Mouse (Mus musculus): ENCODE results near the gene Ednra.

Gene Ednra

DNA sequence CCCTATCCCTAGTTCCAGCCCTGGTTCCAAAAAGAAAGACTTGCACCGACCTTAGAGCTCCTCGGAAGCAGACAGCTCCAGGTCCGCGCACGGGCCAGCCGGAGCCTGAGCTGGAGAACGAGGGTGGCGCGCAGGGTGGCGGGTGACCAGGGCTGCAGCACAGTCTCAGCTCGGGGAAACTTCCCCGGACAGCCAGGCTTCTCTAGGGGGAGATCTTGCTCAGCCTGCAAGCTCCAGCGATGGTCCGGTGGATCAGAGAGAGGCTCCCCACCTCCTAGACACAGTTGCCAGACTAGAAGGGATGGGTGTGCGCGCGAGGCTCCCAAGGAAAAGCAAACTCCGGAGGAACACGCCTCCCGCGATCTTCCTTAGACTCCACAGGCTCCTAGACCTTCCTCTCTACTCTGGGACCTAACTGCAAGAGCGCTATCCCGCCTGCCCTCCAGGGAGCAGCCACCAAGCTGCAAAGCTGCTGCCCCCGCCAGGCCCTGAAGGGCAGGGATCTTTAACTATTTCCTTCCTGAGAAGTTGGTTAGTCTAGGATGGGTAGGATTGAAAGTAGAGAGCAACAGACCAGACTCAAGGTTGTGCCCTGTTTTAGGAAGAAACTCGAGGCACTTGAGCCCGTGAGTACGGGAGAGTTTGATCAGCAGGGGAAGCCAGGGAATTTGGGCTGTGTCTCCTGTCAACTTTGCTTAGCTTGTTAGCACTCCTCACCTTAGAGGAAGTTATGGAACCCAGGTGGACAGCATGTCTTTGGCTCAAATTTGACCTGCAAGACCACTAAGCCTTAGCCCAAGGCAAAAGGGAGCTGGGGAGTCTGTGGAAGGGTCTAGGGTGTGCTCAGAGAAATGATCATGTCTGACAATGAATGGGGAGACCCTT is at the start of gene Ednra:
Gene Ednra, minus strand, starts transcription at position 419 of the 885 bp plus-strand sequence.
- DNase-seq = no peak

DNA sequence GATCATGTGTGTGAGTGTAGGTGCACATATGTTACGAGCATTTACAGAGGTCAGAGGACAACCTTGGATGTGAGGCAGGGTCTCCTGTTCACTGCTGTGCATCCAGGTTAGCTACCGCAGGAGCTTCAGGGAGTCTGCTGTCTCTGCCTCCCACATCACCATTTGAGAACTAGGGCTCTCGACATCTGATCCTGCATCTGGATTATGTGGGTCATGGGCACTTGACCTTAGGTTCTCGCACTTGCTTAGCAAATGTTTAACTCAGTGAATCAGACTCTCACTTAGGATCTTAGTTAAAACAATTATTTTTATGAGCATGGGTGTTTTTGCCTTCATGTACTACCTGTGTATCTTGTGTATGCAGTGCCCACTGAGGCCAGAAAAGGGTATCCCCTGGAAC is 49.6 kb upstream of the Ednra start:
- DNase-seq = no peak

DNA sequence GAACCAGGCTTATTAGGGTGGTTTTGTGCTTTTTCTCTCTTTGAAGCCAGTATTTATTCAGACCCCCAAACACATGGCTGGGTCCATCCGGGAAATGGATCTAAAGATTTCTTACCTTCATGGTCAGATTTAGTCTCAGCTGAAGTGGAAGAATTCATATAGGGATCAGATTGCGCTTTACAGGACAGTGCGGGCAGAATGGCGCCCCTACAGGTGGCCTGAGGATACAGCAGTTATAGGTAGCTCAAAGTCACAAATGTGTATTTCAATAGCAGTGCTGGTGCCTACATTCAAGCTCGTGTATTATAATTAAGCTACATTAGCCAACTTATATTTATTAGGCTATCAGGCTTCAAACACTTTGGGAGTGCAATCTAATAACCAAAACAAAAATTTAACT is 49.0 kb upstream of the Ednra start:
- DNase-seq = no peak

DNA sequence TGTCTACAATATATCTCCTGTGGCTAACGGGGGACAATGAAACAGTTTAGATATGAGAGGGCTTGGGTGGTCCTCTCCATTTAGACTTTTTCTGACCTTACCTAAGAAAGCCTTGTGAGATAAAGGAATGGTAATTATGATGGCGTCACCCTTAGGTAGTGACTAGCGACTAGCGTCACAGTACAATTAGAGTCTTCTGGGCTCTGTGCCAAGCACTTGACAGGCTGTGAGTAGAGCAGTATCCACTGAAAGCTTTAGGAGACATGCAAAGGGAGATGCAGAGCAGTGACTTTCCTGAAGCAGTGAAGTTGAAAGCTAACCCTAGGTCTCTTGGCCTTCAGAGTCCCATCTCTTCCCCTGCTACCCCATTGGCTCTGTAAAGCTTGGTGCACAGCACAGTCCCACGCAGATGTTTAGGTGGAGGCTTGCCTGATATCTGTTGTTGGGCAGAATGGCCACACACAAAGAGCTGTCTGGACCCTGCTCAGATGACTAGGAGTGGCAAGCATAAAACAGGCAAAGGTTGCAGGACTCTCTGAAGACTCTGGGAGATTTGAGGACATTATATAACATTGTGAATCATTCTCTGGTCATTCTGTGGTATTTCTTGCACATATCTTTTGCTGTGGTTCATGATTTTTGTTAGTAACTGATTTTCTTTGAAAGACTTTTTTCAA is 48.1 kb upstream of the Ednra start:
- DNase-seq = no peak

DNA sequence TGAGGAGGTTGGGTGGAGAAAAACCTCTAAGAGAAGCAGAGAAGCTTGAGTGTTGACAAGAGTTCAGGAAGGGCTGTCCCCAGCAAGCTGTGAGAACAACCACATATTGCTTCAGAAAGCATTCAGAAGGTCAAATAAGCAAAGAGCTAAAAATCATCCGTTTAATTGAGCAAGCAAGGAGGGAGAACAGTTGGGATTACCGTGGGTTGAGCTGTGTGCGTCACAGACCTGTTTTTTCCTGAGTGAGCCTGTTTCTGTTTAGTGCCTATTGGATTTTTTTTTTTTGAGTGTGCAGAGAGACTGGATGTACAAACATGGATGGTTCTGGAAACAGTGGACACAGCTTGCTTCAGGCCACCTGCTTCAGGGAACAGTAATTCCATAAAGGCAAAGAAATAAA is 46.7 kb upstream of the Ednra start:
- no peak for DNase-seq

DNA sequence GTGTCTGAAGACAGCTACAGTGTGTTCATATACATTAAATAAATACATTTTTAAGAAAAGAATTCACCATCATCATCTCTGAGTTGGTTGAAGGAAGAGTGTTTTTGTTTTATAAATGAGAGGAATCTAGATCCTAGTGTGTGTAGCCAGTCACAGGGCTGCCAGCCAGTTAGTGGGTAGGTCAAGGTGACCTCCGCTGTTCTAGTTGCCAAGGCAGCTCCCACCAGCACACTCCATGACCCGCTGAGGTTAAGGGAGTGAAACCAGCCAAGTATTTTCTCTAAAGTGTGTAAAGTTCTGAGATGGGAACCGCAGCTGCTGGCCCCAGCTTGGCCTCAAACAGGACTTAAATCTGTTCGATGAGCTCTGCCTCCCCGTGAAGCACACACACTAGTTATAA is 44.7 kb upstream of the Ednra start:
- DNase-seq = no peak

DNA sequence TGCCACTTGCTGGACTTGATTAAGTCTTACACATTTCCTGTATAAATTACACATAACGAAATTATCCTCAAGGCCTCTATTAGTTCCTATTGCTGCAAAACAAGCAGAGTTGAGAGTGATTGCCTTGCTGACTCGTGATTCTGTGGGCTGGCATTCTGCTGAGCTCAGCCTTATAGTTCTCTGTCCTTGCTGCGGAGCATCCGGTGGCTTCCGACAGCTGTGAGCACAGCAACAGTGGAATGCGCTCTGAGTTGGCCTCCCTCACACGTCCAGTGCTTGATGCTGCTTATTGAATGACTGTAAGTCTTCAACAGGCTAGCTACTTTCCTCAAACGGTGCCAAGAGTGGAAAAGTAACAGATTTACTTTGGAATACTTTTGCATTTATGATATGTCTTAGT is 40.0 kb upstream of the Ednra start:
- no peak for DNase-seq

DNA sequence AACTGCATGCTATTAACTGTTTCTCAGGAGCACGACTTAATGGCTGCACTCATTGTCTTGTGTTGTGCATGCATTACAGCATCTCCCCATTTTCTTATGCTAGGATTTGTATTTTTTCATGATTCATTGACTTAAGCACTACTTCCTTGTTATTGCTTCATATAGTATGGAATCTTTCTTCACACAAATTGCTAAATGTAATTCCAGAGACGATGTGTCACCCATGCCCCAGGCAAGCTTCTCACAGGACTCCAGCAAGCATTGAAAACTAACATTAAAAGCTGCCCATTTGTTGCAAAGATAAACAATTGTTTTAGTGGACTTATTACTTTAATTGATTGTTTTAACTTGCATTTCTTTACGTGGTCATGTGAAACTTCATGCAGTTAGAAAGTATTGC is 38.7 kb upstream of the Ednra start:
- DNase-seq = no peak

DNA sequence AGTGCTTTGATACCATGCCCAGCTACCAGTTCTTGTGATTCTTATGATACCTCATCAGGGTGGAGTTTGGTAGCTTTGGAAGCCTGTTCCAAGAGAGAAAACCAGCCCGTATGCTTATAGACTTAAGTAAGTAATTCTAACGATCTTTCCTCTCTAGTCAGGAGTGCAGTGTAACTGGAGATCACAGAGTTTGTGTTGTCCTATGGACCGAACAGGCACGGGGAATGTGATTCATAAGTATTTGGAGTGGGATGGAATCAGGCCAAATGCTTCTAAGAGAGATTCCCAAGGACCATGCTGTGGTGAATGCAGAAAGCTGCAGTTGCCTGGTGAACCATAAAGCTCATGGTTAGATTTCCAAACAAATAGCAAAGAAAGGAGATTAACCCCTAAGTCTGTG is 31.2 kb upstream of the Ednra start:
- no peak for DNase-seq

DNA sequence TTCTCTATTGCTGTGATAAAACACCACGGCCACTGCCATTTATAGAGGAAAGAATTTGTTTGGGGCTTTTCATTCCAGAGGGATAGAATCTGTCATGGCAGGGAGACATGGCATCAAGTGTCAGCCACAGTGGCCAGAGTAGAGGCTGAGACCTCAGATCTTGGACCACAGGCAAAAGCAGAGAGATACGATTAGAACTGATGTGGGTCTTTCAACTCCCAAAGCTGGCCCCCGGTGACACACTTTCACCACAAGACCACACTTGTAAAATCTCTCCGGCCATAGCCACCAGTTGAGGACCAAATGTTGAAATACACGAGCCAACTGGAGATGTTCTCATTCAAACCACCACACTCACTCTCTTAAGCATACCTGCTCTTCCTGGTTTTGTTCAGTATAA is 29.5 kb upstream of the Ednra start:
- DNase-seq = no peak

DNA sequence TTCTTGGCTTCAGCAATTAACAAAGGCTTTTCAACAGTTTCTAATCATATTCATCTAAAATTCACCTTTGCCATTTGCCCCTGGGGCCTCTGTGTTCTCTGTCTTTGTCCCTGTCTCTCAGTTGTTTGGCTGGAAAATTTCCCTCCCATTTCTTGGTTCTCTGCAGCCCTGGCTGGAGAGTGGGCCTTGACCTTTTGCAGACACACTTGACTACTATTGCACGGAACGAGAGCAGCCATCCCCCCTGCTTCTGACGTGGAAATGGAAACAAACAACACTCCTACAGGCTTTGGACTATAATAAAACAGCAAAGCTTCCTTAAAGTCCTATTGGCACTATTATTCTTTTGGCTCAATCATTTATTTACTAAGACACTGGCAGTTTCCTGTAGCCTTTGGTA is 27.8 kb upstream of the Ednra start:
- no peak for DNase-seq

DNA sequence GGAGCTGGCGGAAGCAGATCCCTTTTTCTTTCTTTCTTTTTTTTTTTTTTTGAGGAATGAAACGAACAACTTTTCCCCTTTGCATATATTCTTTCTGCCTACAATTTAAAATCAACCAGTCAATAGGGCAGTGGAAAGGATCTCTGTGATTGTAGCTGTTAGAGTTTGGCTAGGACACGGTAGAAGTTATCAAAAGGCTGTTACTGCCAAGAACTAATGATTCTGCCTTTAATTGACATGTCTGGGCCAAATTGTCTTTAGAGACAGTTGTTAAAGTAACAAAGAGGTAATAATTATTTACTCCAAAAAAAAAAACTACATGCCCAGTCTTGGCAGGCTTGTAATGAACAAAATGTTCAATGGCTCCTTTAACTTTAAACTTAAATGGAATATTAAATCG is 26.1 kb upstream of the Ednra start:
- DNase-seq = no peak

DNA sequence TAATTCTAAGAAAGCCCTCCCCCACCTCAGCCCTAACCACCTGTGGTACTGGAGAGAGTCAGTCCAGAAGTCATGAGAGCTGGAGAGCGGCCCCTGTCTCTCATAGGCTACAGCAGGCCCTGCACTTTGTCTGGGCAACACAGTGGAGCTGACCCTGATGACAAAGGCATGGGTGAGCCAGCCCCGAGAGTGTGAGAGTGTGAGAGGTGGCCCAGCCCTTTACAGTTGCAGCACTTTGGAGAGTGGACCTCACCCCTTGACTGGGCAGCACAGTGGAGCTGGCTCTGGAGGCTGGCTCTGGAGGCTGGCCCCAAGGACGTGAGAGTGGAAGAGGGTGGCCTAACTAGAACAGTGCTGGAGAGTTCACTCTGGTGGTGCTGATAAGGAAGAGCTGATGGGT is 20.2 kb upstream of the Ednra start:
- DNase-seq = no peak

DNA sequence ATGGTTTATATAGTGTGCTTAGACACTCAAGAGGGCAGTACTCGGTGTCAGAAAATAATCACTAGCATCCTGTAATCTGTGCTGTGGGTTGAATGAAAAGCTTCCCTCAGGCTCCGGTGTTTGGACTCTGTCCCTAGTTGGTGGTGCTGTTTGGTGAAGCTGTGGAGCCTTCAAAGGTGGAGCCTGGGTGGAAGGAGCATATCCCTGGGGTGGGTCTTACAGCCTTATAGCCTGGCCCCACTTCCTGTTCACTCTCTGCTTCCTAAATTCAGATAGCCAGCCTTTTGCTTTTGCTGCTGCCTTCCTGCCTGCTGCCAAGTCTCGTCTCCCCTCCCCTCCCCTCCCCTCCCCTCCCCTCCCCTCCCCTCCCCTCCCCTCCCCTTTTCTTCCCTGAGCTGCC is 18.1 kb upstream of the Ednra start:
- DNase-seq = no peak

DNA sequence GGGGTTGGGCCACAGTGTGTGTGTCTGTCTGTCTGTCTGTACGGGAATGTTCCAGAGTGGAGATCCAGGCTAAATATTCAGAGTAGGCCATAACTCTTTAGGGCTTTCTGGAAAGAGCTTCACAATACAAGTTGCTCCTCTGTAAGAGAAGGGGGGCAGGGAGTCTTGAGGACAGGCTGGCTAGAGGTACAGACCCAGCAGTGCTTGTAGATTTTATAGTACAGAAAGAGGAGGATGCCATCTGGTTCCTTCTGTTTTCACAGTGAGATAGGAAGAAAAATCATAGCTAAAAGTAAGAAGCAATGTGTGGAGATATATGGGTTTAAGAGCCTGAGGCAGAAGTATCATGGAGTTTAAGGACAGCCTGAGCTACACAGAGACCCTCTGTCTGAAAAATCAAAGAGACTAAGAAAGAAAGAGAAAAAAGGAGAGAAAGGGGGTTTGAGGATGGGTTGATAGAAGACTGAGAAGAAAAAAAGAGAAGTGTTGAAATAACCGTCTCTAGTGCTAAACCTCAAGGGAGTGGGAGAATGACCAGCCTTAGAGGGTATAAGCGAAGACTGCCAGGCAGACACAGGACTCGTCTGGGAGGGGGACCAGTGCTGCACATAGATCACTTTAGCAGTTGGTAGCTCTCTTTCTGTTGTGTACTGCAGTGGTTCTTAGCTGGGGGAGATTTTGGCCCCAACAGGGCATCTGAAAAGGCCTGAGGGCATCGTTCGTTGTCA is 16.9 kb upstream of the Ednra start:
- no peak for DNase-seq

DNA sequence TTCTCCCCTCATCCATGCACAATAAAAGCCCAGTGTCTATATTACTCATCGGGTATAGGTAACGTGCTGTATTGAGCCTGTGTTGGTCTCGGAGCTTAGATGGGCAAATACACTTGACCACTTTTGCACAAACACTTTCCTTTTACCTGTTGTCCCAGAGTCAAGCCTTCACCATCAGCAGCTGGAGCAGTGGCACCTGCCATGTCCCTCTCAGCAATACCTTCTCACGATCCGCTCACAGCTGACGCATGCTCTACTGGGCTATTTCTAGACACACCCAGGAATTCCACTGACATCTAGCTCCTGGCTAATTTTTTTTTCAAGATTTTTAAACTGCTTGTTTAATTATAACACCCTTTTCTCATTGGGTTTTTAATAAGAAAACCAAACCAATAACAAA is 14.2 kb upstream of the Ednra start:
- no peak for DNase-seq

DNA sequence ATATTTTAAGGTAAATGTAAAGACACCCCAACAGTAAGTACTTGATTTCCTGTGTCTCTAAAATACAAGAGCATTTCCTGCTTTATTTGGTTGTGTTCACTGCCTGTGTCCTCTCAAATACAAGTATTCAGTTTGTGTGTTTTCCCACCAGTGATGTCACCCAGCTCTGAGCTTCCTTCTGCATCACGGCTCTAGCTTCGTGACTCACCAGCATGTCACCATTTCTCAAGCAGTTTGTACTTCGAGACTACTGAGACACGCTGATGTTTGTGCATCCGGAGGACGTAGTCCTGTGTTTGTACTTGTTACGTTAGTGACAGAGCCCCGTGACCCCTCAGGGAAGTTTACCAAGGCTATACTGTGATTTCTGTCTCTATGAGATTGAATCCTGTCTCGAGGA is 13.1 kb upstream of the Ednra start:
- DNase-seq = no peak

DNA sequence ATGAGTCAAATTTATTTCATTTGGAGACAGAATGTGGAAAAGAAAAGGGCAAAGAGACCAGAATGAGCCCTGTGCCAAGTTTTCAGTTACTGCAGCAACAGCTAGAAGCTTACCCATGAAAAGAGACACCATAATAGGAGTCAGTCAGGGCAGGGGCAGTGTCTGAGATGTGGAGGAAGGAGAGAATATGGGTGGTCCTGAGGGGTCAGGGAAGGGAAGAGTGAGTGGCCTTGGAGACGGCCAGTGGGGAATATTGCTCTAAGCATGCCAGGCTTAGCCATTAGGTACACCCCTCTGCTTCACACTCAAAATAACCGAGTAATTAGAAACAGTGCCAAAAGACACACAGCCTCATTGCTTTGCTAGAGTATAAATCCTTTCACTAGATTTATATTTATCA is 9.5 kb upstream of the Ednra start:
- no peak for DNase-seq

DNA sequence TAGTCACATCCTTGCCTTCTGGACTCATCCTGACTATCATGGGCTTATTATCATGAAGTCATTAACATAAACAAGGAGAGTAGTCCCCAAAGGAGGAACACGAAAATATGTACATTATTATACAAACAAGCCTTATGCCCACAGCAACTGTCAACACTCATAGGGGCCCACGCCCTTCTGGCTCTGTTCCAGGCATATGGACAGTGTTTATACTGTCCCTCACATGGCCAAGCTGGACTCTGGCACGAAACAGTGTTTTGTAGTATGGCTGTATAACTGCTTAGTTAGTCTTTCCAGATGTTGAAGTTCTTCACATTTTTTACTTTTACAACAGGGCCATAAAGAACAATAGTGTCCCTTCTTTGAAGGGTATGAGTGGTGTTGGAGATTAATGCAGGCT is 8.7 kb upstream of the Ednra start:
- DNase-seq = no peak

DNA sequence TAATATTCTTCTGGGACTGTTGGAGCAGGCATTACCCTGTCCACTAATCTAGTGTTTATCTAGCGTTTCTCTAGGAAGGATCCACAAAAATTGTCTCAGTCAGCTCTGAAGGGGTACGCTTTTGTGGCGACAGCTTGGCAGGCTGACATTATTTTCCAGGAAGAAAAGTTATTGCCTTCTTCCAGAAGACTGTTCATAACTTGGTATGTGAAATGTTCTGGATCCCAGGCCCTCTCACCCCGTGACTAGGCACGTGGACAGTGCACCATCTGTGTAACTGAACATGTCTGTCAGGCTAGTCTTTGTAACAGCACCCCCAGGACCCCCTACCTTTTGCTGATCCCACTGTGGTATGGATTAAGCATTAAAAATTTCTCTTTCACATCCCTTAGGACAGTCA is 1.1 kb upstream of the Ednra start:
- no peak for DNase-seq

DNA sequence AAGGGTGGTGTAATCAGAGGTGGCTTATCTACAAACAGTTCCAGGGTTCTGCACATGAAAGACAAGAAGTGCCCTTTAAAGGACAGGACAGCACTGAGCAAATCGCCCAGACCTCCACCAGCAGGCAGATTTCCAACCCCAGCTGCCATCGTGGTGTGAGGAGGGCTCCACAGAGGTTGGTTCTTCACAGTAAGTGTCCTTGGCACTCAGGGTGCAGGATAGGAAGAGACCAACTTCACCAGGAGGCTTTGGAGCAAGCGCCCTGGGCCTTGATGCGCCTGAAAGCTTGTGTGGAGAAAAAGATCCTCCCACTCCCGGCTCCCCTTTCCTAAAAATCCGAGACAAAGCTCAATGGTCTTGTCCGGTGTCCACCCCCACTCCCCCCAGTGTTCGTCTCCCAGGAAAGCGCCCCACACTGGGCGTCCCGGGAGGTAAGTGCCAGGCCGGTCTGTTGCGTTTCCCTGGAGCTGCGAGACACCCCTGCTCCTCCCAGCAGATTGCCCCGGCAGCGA is 674 bp downstream of the Ednra start:
- DNase-seq = no peak

DNA sequence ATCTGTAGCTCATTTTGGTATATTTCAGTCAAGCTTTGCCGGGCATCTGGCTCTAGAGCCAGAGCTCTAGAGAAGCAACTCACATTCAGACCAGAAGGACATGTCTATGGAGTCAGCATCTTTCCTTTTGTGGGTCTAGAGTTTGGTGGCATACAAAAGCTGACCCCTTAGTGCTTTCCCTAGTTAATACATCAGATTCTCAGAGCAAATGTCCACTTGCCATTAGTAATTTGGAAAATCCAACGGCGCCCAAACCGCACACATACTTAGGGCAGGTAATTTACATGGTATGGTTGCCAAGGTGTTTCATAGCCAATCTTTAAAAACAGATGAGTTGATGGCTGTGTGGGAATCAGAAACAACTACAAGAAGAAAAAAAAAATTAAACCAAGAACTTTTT is 1.2 kb downstream of the Ednra start:
- DNase-seq = no peak

DNA sequence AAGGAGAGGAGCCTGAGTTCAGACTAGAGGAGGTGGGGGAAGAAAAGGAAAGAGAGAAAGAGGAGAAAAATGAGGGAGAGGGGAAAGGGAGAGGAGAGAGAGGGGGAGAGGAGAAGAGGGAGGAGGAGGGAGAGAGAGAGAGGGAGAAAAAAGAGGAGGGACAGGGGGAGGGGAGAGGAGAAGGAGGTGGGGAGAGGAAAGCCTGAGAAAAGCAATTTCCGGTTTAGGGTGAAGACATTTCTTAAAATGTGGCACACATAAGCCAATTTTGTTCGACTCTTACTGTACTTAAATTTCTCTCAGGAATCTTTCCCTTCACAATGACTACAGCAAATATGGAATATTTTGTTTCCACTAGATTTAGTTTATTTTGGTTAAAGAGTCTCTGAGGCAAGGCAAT is 5.3 kb downstream of the Ednra start:
- no peak for DNase-seq

DNA sequence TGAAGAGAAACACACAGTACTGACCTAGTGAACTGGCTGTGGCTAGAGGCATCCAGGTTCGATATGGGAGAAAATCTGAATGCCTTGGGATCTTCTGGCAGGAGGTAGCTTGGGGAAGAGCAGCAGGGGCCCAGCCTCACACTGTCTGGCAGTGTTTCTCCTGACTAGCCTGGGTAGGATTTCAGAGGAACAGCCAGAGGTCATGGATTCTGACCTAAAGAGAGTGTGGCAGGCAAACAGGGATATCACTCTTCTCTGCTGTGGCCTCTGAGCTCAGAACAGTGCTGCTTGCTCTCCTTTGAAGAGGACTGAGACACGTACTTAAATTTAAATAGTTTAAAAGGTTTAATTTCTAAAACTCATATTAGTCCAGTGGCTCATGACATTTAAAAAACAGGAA is 7.2 kb downstream of the Ednra start:
- no peak for DNase-seq
